Mouse (Mus musculus) right cerebral cortex, postnatal 4 days (tissue): ENCODE data around the gene Vmn1r173.
"Not testable (repeated sequence)": the region's sequence is repeated elsewhere in the genome, so short reads cannot be mapped to it uniquely, and the experiment has no call there.

Experiments used
- DNase-seq: peaks from one replicate; pipeline ENCODE4 v3.0.0-alpha.2; 2022

Vmn1r173 gene

GRCm38 (mm10) chr7:23700403-23700802 lies at the start of gene Vmn1r173:
Gene Vmn1r173 (plus strand): TSS chr7:23700703.
- DNase-seq: not testable (repeated sequence)

DNA sequence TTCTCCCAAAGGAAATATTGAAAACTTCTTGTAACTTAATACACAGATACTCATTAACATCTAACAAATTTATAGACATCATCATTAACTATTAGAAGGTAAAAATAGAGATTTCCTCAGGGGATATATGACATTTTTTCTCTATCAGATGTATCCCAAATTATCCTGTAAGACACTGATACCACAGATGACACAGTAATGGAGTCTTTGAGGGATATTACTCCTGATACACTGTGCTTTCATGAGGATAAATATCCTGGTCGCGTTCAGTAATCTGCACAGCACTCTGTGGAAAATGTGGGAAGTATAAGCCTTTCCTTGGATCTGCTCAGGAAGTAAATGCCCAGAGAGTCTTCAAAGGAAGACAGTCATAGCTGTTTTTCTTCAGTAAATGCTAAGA lies 42.5 kb upstream of the Vmn1r173 start, which contains the start of gene Vmn1r172:
TSS of gene Vmn1r172 (plus strand) at position 301 of the 400 bp plus-strand sequence.
- DNase-seq: no peak

DNA sequence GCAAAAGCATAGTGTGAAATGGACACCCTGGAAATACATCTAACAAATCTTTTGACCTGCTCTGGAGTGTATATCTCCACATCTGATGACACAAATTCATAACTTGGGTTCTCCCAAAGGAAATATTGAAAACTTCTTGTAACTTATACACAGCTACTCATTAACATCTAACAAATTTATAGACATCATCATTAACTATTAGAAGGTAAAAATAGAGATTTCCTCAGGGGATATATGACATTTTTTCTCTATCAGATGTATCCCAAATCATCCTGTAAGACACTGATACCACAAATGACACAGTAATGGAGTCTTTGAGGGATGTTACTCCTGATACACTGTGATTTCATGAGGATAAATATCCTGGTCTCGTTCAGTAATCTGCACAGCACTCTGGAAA lies 51.5 kb downstream of the Vmn1r173 start, which contains the start of gene Vmn1r174:
TSS of gene Vmn1r174 (plus strand) at position 301 of the 400 bp plus-strand sequence.
- not testable (repeated sequence) for DNase-seq
